Mouse (Mus musculus): ENCODE measurements around the gene Rela. TPM values are rescaled to one million over a fixed set of nuclear protein-coding genes. Genes with fewer than 3 reads are reported as not detected.

The Rela gene
- polyA plus RNA-seq, 1 experiment, result 40.3 TPM

GRCm38 (mm10) chr19:5648401-5649297, 11.4 kb downstream of the Rela start:
- peak; percentile 66 to 71 for DNase-seq
- Histone ChIP-seq H3K4me1 (ENCODE audit: control insufficient read depth, insufficient read depth, low read length) (peaks cover 4% of the 10 kb centered on the region; the same call in 1 of the 2 replicates), H3K27me3 (ENCODE audit: control insufficient read depth, insufficient read depth, low read length) (no peaks in the 10 kb centered on the region), H3K4me3 (replicated peaks; ENCODE audit: insufficient read depth, low read depth, low read length) (peak overlapping the region; percentile 43), H3K27ac (ENCODE audit: insufficient read depth, low read length) (peak overlapping the region; percentile 52; the same call in 1 of the 2 replicates)
- WGBS, result 7% methylated on average over 26 of the region's 26 CpGs
- TF ChIP-seq POLR2A (IDR thresholded peaks at IDR 0.05; ENCODE audit: borderline replicate concordance, insufficient read depth, low read length) (peak; percentile 54; the same call in 1 of the 2 replicates), CTCF (IDR thresholded peaks at IDR 0.05; ENCODE audit: borderline replicate concordance, insufficient read depth, low read depth, low read length) (0 out of 2 replicates have a peak, but pooled peaks have one; percentile 12)

- no peak for TF ChIP-seq POLR2A (IDR thresholded peaks at IDR 0.05; ENCODE audit: borderline replicate concordance, insufficient read depth, low read length)
- no peak for TF ChIP-seq CTCF (IDR thresholded peaks at IDR 0.05; ENCODE audit: borderline replicate concordance, insufficient read depth, low read depth, low read length)
- no peak for DNase-seq
- H3K27ac ChIP-seq (ENCODE audit: insufficient read depth, low read length), result no peak overlapping the region
- H3K4me1 ChIP-seq (ENCODE audit: control insufficient read depth, insufficient read depth, low read length), result peaks cover 6% of the 10 kb centered on the region
- 71% methylated on average over 6 of the region's 6 CpGs for WGBS
- no peak overlapping the region for H3K4me3 ChIP-seq (replicated peaks; ENCODE audit: insufficient read depth, low read depth, low read length)
- H3K27me3 ChIP-seq (ENCODE audit: control insufficient read depth, insufficient read depth, low read length), result no peaks in the 10 kb centered on the region
These were observed 12.0 kb downstream of the Rela start for GRCm38 (mm10) chr19:5649298-5649741.

- 66% methylated on average over 13 of the region's 13 CpGs for WGBS
- no peak overlapping the region for H3K4me3 ChIP-seq (replicated peaks; ENCODE audit: insufficient read depth, low read depth, low read length)
- 0 out of 2 replicates have a peak, but pooled peaks cover 2% of the 10 kb centered on the region for H3K27me3 ChIP-seq (ENCODE audit: control insufficient read depth, insufficient read depth, low read length)
- no peak for DNase-seq
- no peak overlapping the region for H3K27ac ChIP-seq (ENCODE audit: insufficient read depth, low read length)
- TF ChIP-seq CTCF (IDR thresholded peaks at IDR 0.05; ENCODE audit: borderline replicate concordance, insufficient read depth, low read depth, low read length), result no peak
- no peak for TF ChIP-seq POLR2A (IDR thresholded peaks at IDR 0.05; ENCODE audit: borderline replicate concordance, insufficient read depth, low read length)
- peaks cover 6% of the 10 kb centered on the region for H3K4me1 ChIP-seq (ENCODE audit: control insufficient read depth, insufficient read depth, low read length)
These were observed 14.4 kb downstream of the Rela start for GRCm38 (mm10) chr19:5651502-5652274.

- 88% methylated on average over 6 of the region's 6 CpGs for WGBS
- Histone ChIP-seq H3K4me1 (ENCODE audit: control insufficient read depth, insufficient read depth, low read length) (peaks cover 6% of the 10 kb centered on the region), H3K27ac (ENCODE audit: insufficient read depth, low read length) (no peak overlapping the region), H3K27me3 (ENCODE audit: control insufficient read depth, insufficient read depth, low read length) (0 out of 2 replicates have a peak, but pooled peaks cover 2% of the 10 kb centered on the region), H3K4me3 (replicated peaks; ENCODE audit: insufficient read depth, low read depth, low read length) (no peak overlapping the region)
- DNase-seq, result no peak
- TF ChIP-seq POLR2A (IDR thresholded peaks at IDR 0.05; ENCODE audit: borderline replicate concordance, insufficient read depth, low read length) (no peak), CTCF (IDR thresholded peaks at IDR 0.05; ENCODE audit: borderline replicate concordance, insufficient read depth, low read depth, low read length) (no peak)
These were observed 15.3 kb downstream of the Rela start for GRCm38 (mm10) chr19:5652570-5652969.

- Histone ChIP-seq H3K4me1 (ENCODE audit: control insufficient read depth, insufficient read depth, low read length) (peaks cover 3% of the 10 kb centered on the region; the same call in 1 of the 2 replicates), H3K4me3 (replicated peaks; ENCODE audit: insufficient read depth, low read depth, low read length) (peak overlapping the region; percentile 56), H3K27ac (ENCODE audit: insufficient read depth, low read length) (no peak overlapping the region), H3K27me3 (ENCODE audit: control insufficient read depth, insufficient read depth, low read length) (0 out of 2 replicates have a peak, but pooled peaks cover 2% of the 10 kb centered on the region)
- DNase-seq, result no peak
- TF ChIP-seq CTCF (IDR thresholded peaks at IDR 0.05; ENCODE audit: borderline replicate concordance, insufficient read depth, low read depth, low read length), result no peak
- TF ChIP-seq POLR2A (IDR thresholded peaks at IDR 0.05; ENCODE audit: borderline replicate concordance, insufficient read depth, low read length), result no peak
- WGBS, result 7% methylated on average over 61 of the region's 62 CpGs
These were observed 16.9 kb downstream of the Rela start for GRCm38 (mm10) chr19:5653969-5654719.

- no peak for DNase-seq
- peak overlapping the region; percentile 56 for H3K4me3 ChIP-seq (replicated peaks; ENCODE audit: insufficient read depth, low read depth, low read length)
- TF ChIP-seq CTCF (IDR thresholded peaks at IDR 0.05; ENCODE audit: borderline replicate concordance, insufficient read depth, low read depth, low read length) (no peak), POLR2A (IDR thresholded peaks at IDR 0.05; ENCODE audit: borderline replicate concordance, insufficient read depth, low read length) (no peak)
- H3K4me1 ChIP-seq (ENCODE audit: control insufficient read depth, insufficient read depth, low read length), result peaks cover 3% of the 10 kb centered on the region; the same call in 1 of the 2 replicates
- WGBS, result 8% methylated on average over 43 of the region's 43 CpGs
- H3K27me3 ChIP-seq (ENCODE audit: control insufficient read depth, insufficient read depth, low read length), result 0 out of 2 replicates have a peak, but pooled peaks cover 2% of the 10 kb centered on the region
- no peak overlapping the region for H3K27ac ChIP-seq (ENCODE audit: insufficient read depth, low read length)
These were observed 17.5 kb downstream of the Rela start for GRCm38 (mm10) chr19:5654720-5655298.
